Mouse (Mus musculus): ENCODE measurements around the gene Hmgb3.

Gene Hmgb3

GRCm38 (mm10) chrX:71555415-71556114 lies at the start of gene Hmgb3:
TSS of gene Hmgb3 (plus strand) at chrX:71555918.
- DNase-seq (ENCODE audit: extremely low read depth, low read depth) = peak; percentile 94

- DNase-seq (ENCODE audit: extremely low read depth, low read depth) = peak; percentile 71
Observed at GRCm38 (mm10) chrX:71506591-71506990, 49.1 kb upstream of the Hmgb3 start.

GRCm38 (mm10) chrX:71519252-71519651 lies 36.5 kb upstream of the Hmgb3 start:
- no peak for DNase-seq (ENCODE audit: extremely low read depth, low read depth)

- no peak for DNase-seq (ENCODE audit: extremely low read depth, low read depth)
Observed at GRCm38 (mm10) chrX:71522889-71523288, 32.8 kb upstream of the Hmgb3 start.

GRCm38 (mm10) chrX:71524310-71524709 lies 31.4 kb upstream of the Hmgb3 start:
- DNase-seq (ENCODE audit: extremely low read depth, low read depth) = no peak

- DNase-seq (ENCODE audit: extremely low read depth, low read depth) = no peak
Observed at GRCm38 (mm10) chrX:71525593-71526299, 30.0 kb upstream of the Hmgb3 start.

- DNase-seq (ENCODE audit: extremely low read depth, low read depth) = no peak
Observed at GRCm38 (mm10) chrX:71527461-71527860, 28.3 kb upstream of the Hmgb3 start.

- no peak for DNase-seq (ENCODE audit: extremely low read depth, low read depth)
Observed at GRCm38 (mm10) chrX:71528150-71528549, 27.6 kb upstream of the Hmgb3 start.

GRCm38 (mm10) chrX:71528646-71529045 lies 27.1 kb upstream of the Hmgb3 start:
- no peak for DNase-seq (ENCODE audit: extremely low read depth, low read depth)

- DNase-seq (ENCODE audit: extremely low read depth, low read depth) = no peak
Observed at GRCm38 (mm10) chrX:71532635-71533034, 23.1 kb upstream of the Hmgb3 start.

- no peak for DNase-seq (ENCODE audit: extremely low read depth, low read depth)
Observed at GRCm38 (mm10) chrX:71534102-71534501, 21.6 kb upstream of the Hmgb3 start.

- no peak for DNase-seq (ENCODE audit: extremely low read depth, low read depth)
Observed at GRCm38 (mm10) chrX:71537791-71538190, 17.9 kb upstream of the Hmgb3 start.

GRCm38 (mm10) chrX:71540821-71541510 lies 14.8 kb upstream of the Hmgb3 start:
- DNase-seq (ENCODE audit: extremely low read depth, low read depth) = no peak

GRCm38 (mm10) chrX:71544731-71545130 lies 11.0 kb upstream of the Hmgb3 start:
- no peak for DNase-seq (ENCODE audit: extremely low read depth, low read depth)

- DNase-seq (ENCODE audit: extremely low read depth, low read depth) = peak; percentile 95
Observed at GRCm38 (mm10) chrX:71545163-71545562, 10.6 kb upstream of the Hmgb3 start.

GRCm38 (mm10) chrX:71556115-71556941 lies 610 bp downstream of the Hmgb3 start:
- DNase-seq (ENCODE audit: extremely low read depth, low read depth) = no peak

GRCm38 (mm10) chrX:71556965-71557491 lies 1.3 kb downstream of the Hmgb3 start:
- DNase-seq (ENCODE audit: extremely low read depth, low read depth) = no peak

GRCm38 (mm10) chrX:71559336-71559735 lies 3.6 kb downstream of the Hmgb3 start:
- DNase-seq (ENCODE audit: extremely low read depth, low read depth) = no peak

- DNase-seq (ENCODE audit: extremely low read depth, low read depth) = no peak
Observed at GRCm38 (mm10) chrX:71560796-71561195, 5.1 kb downstream of the Hmgb3 start.

GRCm38 (mm10) chrX:71573132-71573900 lies 17.6 kb downstream of the Hmgb3 start:
- DNase-seq (ENCODE audit: extremely low read depth, low read depth) = no peak
